Mouse (Mus musculus) Patski (cell line): ENCODE measurements around the gene Srl. TPM values are rescaled to one million over a fixed set of nuclear protein-coding genes. Genes with fewer than 3 reads are reported as not detected.

Experiments used
- ATAC-seq: fragments of 100-300 bp; one replicate; pipeline ENCODE4 v1.8.0; 2021
- CTCF ChIA-PET: fragments of 350-600 bp; sonication (Branson Sonifier 250); formaldehyde crosslinking; loops from one replicate; lab custom pipeline; 2022; ENCODE audit warnings: inconsistent platforms; lab: Charles Lee
- POLR2A ChIA-PET: fragments of 350-600 bp; sonication (Branson Sonifier 250); formaldehyde crosslinking; loops from one replicate; lab custom pipeline; 2022; ENCODE audit warnings: antibody characterized with exemption, inconsistent platforms; lab: Charles Lee
- DNase-seq: peaks from one replicate; pipeline ENCODE4 v3.0.0-alpha.2; 2011; ENCODE audit warnings: low read depth, low spot score
- H3K27me3 ChIP-seq: fragments of 371-371 bp; one replicate; pipeline ENCODE4 v1.5.1; 2021
- CTCF ChIP-seq: fragments of 100-300 bp; IDR thresholded peaks from one replicate; pipeline ENCODE4 v1.5.1; 2021
- in situ Hi-C: fragments of 300-500 bp; cut with MboI; formaldehyde crosslinking; loops from 3 replicates; pipeline ENCODE4 v1.11.1; 2018; ENCODE audit warnings: low pct_unique_long_range_greater_than_20kb, mixed read lengths
- polyA plus RNA-seq: library from polyadenylated mRNA; unstranded; gene quantifications from one replicate; pipeline ENCODE4 v1.2.3, GENCODE M21; 2021

Srl gene
- polyA plus RNA-seq, 1 experiment from 2014 or later, result 2.0 TPM

GRCm38 (mm10) chr16:4501703-4502102 lies 39.9 kb downstream of the Srl start:
- H3K27me3 ChIP-seq, result no peaks in the 10 kb centered on the region
- no peak for ATAC-seq
- POLR2A ChIA-PET, result no interaction called here
- CTCF ChIA-PET, result no interaction called here
- no peak for DNase-seq
- in situ Hi-C loops, result no loop called here
- TF ChIP-seq CTCF, result no peak

- TF ChIP-seq CTCF, result no peak
- ChIA-PET POLR2A (no interaction called here), CTCF (interaction anchor here (0.7 kb wide), 1 partner anchor 21 kb away, joined by 3 read pairs; no protein-coding TSS in a partner anchor)
- DNase-seq (no peak), ATAC-seq (no peak)
- no peaks in the 10 kb centered on the region for H3K27me3 ChIP-seq
- in situ Hi-C loops, result no loop called here
These were observed 40.8 kb downstream of the Srl start for GRCm38 (mm10) chr16:4500598-4501385.

DNA sequence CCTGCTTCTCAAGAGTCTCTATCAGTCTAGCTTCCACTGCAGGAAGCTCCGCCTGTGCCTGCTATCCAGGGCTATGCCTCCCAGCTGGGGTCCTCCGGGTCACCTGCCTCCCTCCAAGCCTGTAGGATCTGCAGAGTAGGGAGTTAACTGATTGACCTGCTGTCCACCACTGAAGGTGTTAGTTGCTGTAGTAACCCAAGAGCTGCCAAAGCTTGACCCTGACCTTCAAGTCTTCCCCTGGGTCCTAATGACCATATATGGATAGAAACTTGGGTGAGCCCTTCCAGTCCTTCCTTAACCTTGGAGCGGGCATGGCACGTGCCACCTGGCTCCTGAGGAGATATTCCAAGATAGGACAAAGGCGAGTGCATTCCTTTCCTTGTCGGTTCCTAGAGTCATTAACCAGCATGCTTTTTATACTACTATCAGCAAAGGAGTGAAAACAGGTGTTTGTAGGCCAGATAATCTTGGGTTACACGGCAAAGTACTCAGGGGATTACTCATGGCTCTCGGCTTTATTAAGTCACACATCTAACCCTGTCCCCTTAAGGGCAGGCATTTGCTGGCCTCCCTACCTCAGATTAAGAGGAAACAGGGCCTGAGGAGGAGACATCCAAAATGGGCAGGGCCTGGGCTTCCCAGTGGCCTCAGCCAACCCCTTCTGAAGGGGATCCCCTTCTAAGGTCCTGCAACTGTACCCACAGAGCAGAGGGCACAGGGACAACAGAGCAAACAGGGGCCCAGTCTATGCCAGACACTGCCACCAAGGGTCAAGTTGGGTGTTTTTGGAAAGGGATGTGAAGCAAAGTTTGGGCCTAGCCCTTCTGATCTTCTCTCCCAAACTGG lies 43.6 kb downstream of the Srl start:
- no peak for TF ChIP-seq CTCF
- H3K27me3 ChIP-seq, result no peaks in the 10 kb centered on the region
- ChIA-PET POLR2A (no interaction called here), CTCF (interaction anchor here (1.6 kb wide), 1 partner anchor 44 kb away, joined by 3 read pairs; the partner anchor contains the start of gene Srl)
- no peak for DNase-seq
- in situ Hi-C loops, result loop anchor here (5.0 kb wide), 1 partner anchor 39 kb away; no protein-coding TSS in a partner anchor
- no peak for ATAC-seq

- DNase-seq, result no peak
- H3K27me3 ChIP-seq, result no peaks in the 10 kb centered on the region
- POLR2A ChIA-PET, result no interaction called here
- ATAC-seq, result no peak
- no peak for TF ChIP-seq CTCF
- CTCF ChIA-PET, result interaction anchor here (1.6 kb wide), 2 partner anchors 46 to 180 kb away, joined by 4 to 6 read pairs; no protein-coding TSS in a partner anchor
- in situ Hi-C loops, result loop anchor here (5.0 kb wide), 1 partner anchor 41 kb away; no protein-coding TSS in a partner anchor
These were observed 45.1 kb downstream of the Srl start for GRCm38 (mm10) chr16:4496470-4496869.

DNA sequence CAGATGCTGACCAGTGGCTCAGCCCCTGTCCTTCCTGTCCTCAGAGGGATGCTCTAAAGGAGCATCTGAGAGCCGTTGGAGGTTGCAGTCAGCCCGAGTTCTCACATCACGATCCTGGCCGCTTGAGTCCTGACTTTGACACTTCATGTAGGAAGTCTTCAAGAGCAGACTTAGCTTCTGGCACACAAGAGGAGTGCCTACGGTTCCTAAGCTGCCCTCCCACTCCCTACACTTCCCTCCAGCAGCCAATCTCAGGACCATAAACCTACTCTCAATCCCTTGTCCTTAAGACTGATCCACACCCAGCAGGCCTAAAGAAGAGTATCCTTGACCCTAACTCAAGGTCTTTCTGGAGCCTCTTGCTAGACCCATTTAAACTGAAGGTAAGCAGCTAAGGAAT lies 45.8 kb downstream of the Srl start:
- ChIA-PET POLR2A (interaction anchor here (1.4 kb wide), 1 partner anchor 39 kb away, joined by 6 read pairs; no protein-coding TSS in a partner anchor), CTCF (interaction anchor here (1.1 to 1.6 kb wide), 5 partner anchors 10 to 180 kb away, joined by 3 to 6 read pairs (median 4); no protein-coding TSS in a partner anchor)
- in situ Hi-C loops, result loop anchor here (5.0 kb wide), 1 partner anchor 41 kb away; no protein-coding TSS in a partner anchor
- DNase-seq (no peak), ATAC-seq (no peak)
- H3K27me3 ChIP-seq, result no peaks in the 10 kb centered on the region
- TF ChIP-seq CTCF, result no peak

GRCm38 (mm10) chr16:4492777-4493563 lies 48.6 kb downstream of the Srl start:
- no peaks in the 10 kb centered on the region for H3K27me3 ChIP-seq
- TF ChIP-seq CTCF, result no peak
- ChIA-PET CTCF (interaction anchor here (1.0 to 2.2 kb wide), 4 partner anchors 10 to 49 kb away, joined by 3 to 14 read pairs (median 4); partner anchors contain the start of gene Srl), POLR2A (interaction anchor here (0.5 to 1.3 kb wide), 3 partner anchors 47 to 179 kb away, joined by 3 to 5 read pairs (median 5); no protein-coding TSS in a partner anchor)
- no peak for ATAC-seq
- in situ Hi-C loops, result no loop called here
- DNase-seq, result no peak

DNA sequence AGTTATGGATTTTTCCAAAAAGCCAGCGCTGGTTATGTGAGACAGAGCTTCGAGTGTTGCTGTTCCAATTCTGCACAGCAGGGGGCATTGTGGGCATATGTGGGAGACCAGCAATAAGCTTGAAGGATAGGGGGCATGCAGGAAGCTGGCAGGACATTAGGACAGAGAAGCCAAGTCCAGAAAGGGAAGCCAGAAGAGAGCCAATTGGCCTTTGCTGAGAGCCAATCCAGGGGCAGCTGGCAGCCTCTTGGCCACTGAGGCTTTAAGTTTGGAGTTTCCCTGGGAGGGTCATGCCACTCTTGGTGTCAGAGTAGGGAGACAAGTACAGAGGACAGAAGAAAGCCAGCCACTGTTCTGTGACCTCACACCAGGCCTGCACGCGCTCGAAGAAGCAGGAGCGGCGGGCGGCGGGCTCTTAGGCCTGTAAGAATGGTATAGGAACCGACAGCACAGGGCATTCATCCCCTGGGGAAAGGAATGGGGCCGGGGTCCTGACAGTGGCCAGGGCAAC lies 52.4 kb downstream of the Srl start:
- no peaks in the 10 kb centered on the region for H3K27me3 ChIP-seq
- ATAC-seq (peak; percentile 74), DNase-seq (peak; percentile 47)
- in situ Hi-C loops, result no loop called here
- TF ChIP-seq CTCF, result peak; percentile 89
- ChIA-PET POLR2A (interaction anchor here (0.7 kb wide), 1 partner anchor 56 kb away, joined by 3 read pairs; no protein-coding TSS in a partner anchor), CTCF (interaction anchor here (0.6 to 3.9 kb wide), 21 partner anchors 14 to 251 kb away, joined by 3 to 28 read pairs (median 4); partner anchors contain the start of gene Srl)

- ATAC-seq (no peak), DNase-seq (no peak)
- ChIA-PET POLR2A (no interaction called here), CTCF (interaction anchor here (1.5 kb wide), 1 partner anchor 174 kb away, joined by 3 read pairs; no protein-coding TSS in a partner anchor)
- in situ Hi-C loops, result loop anchor here (5.0 kb wide), 2 partner anchors 132 to 173 kb away; no protein-coding TSS in a partner anchor
- no peaks in the 10 kb centered on the region for H3K27me3 ChIP-seq
- TF ChIP-seq CTCF, result no peak
These were observed 60.9 kb downstream of the Srl start for GRCm38 (mm10) chr16:4480616-4481265.
